Mouse (Mus musculus) retina, postnatal 1 day (tissue): ENCODE results near the gene Tle1.

Source experiments
- DNase-seq: peaks from one replicate; pipeline ENCODE4 v3.0.0-alpha.2; 2012

Gene Tle1

DNA sequence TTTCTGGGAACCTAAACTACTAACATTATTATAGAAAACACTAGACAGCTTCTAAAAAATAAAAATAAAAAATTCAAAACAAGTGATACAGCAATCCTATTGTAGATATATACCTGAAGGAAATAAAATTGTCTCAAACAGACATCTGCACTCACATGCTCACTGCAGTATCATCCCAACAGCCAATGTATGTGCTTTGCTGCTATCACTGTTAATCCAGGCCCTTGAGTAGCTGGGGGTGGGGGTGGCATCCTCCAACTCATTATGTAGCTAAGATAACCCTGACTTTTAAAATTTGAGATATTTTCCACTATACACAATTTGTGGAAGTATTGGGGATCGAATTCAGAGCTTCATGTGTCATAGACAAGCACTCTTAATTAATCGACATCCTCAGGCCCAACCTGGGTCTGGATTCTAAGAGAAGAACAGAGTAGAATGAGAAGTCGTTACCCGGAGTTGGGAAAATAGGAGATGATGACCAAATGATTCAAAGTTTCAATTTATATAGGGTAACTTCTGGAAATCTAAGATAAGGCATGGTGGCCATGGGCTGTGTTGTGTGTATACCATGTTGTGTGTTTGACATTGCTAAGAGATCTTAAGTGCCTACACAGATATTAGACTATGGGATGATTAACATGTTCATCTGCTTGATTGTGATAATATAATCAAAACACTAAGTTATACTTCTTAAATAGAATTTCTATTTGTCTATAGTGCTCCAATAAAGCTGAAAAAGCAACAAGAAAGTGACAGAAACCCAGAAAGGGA is 38.1 kb downstream of the Tle1 start:
- DNase-seq = no peak

DNA sequence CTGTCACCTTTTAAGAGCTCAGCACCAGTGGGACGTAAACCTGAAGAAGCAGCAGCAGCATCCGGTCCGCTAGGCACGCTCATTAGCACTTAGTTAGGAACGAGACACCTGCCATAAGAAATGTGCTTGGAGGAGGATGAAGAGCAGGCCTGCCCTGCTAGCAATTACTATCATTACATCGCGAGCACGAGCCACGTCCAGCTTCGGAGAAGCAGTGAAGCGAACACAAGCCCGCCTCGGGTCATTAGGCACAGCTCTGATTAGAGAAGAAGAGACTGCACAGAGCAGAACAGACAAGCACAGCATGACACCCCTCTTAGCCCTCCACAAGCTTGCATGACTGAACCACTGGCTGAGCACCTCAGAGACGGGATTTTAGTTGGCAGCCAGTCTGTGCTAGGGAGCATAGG is 40.6 kb downstream of the Tle1 start:
- peak; percentile 98 for DNase-seq

DNA sequence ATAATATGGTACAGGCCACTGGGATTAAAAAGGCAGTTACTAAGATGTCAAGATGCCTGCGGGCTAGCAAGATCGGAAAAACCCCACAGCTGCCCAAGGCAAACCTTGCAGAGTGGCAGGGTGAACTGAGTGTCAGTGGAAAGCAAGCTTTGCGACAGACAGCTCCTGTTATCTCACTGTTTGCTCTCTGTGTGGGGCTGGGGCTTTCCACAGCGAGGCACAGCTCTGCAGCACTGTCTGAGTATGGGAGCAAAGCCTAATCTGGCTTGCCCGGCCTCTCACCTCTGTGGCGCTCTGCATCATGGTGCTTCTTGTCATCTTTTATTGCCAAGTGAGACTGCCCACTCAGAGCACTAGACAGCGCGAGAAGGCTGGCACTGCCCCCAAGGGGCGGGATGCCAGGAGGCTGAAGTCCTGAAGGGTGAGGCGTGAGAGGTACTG is 42.8 kb downstream of the Tle1 start:
- DNase-seq = peak; percentile 69

DNA sequence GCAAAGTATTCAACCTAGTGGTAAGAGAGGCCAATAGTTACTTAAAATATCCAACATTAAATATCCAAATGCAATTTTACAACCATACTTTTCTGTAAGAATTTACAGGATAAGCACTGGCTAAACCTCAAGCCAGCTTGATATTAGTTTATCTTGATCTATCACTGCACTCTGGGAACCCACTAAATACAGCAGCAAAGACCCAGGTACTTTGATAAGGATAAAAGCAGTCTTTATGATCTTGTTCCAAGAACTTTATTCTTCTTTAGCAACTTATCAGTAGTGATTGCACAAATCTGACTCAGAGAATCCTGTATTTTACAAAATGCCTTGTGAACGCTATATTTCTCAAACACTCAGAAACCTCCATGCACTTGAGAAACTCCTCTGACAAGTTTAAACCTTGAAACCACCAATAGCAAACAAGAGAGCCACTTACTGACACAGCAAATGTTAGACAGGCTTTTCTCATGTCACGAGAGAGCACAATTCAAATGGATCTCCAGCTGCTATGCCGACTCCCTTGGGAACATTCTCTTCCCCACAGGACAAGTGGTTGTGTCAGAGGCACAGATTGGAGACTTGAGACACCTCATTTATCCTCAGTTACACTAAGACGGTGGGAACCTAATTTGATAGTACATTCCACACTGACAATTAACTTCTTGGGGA is 50.1 kb downstream of the Tle1 start:
- no peak for DNase-seq

DNA sequence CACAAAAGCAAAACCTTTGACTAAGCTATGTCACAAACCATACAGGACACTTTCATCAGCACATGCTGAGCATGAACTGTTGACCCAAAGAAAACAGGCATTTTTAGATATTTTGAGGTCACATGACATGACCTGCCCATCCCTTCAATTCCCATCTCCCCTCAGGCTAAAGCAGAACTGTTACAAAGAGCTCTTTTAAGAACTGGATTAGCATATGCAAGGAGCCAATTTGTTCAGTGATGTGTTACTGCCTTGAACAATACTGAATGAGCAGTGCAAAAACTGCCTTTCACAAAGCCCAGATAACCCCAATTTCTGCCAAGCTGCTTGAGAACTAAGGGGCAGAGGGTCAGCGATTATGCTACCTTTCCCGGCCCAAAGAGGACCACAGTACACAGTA is 54.7 kb downstream of the Tle1 start:
- DNase-seq = peak; percentile 86

DNA sequence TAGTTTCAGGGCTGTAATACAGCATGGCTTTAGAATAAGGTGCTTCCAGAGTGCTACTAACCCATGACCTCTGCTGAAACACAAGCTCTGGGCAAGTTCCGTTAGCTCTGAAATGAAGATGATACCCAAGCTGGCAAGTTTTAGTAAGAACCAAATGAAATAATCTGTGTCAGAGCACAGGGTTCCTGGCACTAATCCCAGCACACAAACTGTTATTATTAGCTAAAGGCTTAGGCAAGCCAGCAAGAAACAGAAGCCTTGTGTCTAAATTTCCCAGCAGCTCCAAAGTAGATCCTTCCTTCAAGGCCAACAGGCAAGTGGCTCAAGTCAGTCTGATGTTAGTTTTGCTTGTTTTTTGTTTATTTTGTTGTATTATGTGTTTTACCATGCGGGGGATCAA is 56.2 kb downstream of the Tle1 start:
- DNase-seq = no peak

DNA sequence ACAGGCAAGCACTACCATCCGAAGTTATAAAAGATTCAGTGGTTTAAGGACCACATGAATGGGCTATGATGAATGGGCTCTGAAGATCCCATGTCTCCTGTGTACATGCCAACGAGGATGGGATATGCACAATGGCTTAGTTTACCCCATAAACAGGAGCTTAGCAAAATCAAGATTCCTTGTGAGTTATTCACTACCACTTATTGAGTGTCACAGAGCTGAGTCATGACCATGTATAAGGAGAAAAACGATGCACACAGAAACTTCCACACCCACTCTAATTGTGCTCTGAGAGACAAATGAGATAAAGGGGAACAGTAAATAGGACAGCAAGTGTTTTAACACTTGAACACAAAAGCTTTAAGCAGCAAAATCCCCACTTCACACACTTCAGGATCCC is 60.0 kb downstream of the Tle1 start:
- DNase-seq = no peak

DNA sequence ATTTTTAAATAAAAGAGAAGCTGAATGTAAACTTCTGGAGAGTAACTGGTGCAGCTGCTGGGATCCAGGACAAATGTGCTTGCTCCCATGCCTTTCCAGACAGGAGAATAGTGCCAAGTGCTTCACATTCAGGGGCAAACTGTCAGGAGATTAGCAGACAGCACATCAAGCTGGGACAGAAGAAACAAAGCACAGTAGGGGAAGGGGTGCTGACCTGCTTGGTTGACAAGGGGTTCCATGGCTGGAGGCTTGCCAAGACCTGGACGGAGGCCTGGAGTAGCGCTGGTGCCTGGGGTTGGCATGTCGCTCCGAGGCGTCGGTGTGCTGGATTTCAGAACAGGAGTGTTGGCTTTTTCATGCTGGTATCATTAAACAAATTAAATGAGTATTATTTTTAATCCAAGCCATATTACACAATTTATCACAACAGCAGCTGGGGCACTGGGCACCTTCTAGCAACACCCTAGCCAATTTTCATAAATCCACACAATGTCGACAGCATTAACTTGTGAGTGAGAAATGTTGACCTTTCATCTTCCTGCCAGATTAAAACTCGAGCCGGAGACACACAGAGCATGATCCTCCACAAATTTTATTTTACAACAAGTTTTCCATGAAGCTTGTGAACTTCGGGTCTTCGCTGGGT is 61.1 kb downstream of the Tle1 start:
- DNase-seq = peak; percentile 77

DNA sequence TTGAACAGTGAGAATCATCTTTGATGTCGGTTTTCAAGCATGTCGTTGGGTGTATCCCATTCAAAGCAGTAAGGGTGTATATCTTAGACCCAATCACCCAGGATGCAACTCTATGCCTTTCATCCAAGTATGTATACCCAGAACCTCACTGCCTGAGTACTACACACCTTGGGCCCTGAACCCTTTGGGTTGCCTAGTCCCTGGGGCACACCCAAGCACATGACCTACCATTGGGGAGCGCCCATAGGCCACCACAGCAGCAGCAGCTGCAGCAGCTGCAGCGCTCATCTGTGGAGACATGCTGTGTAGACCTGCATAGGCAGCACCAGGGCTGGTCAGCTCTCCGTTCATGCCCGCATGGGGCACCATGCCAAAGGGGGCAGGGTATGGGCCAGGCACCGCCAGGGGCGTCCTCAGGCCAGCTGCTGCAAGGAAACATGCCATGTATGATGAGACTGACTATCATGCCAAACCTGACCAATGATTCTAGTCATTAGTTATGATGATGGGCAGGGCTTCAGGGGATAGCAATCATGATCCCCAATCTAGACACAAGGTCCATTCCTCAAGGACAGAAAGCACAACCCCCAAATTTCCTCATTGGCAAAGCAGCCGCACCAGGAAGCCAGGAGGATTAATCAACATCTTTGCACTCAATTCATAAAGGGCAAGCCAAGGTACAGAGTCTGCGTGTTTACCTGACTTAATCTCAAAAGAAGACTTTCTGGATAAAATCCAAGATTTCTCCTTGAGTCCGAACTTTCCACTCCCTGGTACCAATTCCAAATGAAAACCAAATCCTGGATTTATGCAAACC is 62.2 kb downstream of the Tle1 start:
- DNase-seq = no peak

DNA sequence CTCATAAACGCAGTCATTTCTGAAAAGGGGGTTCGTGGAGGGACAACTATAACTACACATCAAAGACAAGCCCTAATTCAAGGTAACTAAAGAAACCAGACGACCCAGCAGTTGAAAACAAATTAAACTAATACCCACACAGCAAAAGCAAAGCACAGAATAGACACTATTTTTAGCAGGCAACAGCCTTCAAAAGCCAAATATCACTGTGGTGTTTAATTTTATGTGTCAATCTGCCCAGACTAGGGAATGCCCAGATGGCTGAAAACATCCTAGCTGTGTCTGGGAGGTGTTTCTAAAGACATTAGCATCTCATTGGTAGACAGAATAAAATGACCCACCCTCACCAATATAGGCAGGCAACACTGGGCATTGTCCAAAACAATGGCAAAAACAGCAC is 68.1 kb downstream of the Tle1 start:
- DNase-seq = no peak

DNA sequence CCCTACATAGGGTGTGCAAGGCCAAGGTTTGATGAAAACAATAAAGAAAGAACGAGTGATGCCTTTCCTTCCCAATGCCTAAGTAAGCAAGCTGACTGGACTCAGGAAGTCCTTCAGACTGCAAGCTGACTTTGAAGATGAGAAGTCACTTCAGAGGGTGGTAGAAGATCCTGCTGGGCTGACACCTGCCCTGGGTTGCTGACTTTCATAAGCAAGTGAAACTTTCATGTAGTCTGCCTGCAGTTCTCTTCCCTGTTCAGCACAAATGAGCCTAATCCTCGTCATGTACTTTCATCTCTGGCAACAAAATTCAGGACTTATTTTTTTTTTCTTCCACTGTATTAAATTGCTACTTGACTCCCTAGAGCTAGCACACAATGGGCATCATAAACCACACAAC is 73.1 kb downstream of the Tle1 start:
- no peak for DNase-seq

DNA sequence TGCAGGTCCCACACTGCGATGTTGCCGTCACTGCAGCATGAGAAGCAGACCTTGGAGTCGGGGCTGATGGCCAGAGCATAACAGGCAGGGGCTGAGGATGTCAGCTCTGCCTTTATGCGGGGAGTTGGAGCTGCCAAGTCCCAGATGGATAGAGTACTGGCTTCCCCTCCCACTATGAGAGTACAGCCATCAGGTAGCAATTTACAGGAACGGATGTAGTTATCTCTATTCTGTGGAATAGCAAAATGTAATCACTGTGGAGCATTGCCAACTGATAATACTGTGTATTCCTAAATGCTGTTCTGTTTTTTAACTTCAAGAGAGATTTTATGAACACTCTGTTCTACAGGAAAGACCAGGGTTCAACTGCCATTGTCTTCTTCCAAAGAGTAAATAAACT is 75.9 kb downstream of the Tle1 start:
- no peak for DNase-seq

DNA sequence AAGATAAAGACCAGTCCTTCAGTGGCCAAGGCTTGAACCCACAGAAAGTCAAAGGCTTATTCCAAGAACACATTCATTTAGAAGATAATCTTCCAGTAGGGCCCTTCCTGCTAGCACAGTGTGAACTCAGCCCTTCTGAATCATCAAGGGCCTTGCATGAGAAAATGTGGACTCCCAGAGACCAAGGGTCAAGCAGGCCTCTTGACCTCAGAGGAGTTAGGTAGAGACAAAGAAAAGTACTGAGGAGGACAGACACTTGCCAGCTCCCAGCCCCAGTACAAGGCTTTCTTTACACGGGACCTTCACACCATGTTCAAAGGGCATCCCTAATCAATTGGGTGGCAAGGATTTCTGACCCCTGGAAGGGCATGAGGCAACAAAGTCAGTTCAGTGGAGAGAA is 77.9 kb downstream of the Tle1 start:
- DNase-seq = no peak

DNA sequence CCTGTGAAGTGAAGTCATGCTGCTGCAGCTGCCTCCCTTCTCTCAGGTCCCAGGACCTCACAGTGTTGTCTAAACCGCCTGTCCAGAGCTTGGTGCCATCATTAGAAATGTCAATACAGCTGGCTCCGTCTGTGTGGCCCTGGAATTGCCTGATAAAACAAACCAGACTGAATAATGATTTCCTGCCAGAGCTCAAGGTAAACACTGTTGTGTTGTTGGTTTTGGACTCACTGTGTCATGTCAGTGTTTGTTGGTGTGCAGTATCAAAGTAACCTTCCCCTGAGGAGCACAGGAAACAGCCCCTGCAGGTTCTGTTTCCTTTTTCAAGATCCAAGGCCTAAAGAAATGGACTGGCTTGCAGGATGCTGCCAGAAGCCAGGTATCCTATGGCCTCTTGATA is 78.4 kb downstream of the Tle1 start:
- DNase-seq = no peak

DNA sequence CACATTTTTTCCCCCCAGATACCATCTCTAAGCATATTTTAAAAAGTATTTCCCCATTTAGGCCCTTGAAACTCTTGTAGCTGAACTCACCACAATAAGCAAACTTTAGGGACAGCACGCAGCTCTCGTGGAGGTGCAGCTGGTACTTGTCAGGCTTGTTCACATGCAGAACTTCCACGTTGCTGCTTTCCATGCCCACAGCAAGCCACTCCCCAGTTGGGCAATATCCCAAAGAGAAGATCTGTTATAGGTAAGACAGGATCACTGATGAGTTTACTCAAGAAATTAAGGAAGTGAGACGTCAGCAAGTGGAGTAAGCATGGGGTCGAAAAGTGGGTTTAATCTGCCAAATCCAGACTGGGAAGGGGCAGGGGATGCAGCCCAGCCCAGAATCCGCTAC is 80.7 kb downstream of the Tle1 start:
- DNase-seq = no peak

DNA sequence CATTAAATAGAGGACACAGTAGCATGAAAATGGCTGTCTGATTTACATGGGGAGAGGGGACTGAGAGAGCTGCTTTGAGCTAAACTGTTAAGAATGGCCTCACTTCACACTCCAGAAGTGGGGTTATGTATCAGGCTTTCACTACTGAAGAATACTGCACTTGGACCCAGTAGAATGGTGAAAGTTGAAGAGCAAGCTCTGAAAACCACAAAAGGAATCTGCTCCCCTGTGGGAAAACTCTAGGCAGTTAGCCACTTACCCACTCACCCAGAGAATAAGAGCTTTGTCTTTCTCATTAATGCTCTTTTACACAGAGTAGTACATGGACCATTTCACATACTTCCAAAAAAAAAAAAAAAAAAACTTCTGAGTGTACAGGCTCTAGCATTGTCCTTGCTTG is 95.0 kb downstream of the Tle1 start:
- peak; percentile 6 for DNase-seq

DNA sequence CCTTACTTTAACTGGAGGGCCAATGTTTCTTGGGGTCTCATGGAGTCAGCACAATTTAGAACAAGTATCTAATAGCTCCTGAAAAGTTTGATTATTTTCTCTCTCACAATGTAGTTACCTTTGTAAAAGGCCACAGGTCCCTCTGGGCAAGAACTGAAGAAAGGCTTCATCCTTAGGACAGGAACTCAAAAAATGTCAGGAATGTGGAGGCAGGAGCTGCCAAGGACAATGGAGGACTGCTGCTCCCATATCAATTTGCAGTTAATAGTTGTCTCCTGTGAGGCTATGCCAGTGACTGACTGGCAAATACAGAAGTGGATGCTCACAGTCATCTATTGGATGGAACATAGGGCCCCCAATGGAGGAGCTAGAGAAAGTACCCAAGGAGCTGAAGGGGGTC is 96.5 kb downstream of the Tle1 start:
- no peak for DNase-seq

DNA sequence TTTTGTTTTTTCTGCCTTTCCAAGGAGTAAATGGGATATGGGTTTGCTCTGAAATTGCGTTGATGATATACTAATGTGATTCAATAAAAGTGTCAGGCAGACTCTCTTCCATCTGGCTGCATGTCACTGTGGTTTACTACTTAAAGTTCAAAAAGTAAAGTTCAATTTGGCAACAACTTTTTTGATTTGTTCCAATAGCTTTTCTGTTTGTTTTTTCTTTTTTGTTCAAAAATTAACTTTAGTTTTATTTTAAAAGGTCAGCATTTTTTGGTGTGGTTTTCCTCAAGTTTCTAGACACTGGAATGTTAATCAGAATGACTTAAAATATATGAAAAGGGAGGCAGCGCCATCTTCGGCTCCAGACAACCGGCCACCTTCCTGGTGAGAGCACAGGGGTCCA is 112.9 kb downstream of the Tle1 start:
- DNase-seq = no peak

DNA sequence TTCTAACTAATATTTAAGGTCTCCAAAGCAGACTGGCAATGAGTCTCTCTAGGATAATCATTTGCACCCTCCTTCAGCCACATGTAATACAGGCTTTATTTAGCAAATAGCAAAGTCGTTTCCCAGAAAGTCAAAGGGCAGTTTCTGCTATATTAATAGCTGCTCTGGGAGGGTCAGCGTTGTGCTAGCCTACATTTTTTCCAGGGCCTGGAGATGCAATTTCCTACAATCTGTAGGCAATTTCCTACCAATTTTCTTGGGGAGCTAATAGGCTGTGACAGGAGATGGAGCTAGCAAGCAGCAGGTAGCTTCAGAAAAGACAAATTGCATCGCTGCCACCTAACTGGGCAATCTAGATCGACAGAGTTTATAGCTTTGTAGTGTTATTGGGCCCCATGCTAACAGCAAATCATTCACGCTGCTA is 131.6 kb downstream of the Tle1 start:
- DNase-seq = no peak

DNA sequence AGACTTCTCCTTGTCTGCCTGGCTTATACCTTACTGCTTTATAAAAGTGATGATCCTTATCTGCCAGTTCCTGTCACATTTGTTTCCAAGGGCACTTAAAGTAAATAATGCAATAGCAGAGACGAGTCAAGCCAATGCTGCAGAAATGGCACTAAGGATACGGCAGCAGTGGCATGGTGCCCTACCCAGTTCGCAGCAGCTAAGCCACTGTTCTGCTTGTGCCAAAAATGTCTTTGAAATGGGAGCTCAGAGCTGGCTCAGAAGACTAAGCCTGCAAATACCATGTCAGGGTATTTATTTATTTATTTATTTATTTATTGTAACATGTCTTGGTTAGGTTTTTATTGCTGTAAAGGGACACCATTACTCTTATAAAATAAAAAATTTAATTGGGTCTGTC is 132.8 kb downstream of the Tle1 start:
- DNase-seq = no peak
